Mouse (Mus musculus): Measurements from ENCODE around the gene Kcnj6. TPM values are rescaled to one million over a fixed set of nuclear protein-coding genes. Genes with fewer than 3 reads are reported as not detected.
"Not testable (repeated sequence)": the region's sequence is repeated elsewhere in the genome, so short reads cannot be mapped to it uniquely, and the experiment has no call there.

Gene Kcnj6
- polyA plus RNA-seq, 1 experiment, result not detected

DNA sequence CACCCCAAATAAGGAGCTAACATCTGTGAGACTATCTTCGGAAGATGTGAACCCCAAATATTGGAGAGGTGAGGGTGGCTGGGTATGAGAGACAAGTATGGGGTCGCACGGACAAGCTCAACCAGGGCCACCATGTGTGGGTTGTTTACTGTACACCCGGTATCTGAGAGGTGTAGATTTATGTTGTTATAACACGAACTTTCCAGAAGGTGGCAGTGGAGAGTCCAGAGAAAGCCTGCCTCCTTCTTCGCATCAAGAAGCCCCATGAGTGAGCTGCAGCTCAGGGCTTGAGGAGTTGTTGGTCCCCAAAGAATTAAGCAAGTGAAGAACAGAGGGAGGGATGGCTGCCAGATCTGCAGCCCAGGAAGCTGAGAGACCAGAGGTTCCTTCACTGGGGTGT, 181.1 kb downstream of the Kcnj6 start:
- Histone ChIP-seq H3K4me1 (ENCODE audit: control insufficient read depth, insufficient read depth, insufficient read length) (no peaks in the 10 kb centered on the region), H3K27ac (ENCODE audit: insufficient read depth, low read length) (no peak overlapping the region), H3K4me3 (ENCODE audit: extremely low read depth, insufficient read depth, insufficient read length) (no peak overlapping the region), H3K27me3 (ENCODE audit: control insufficient read depth, insufficient read depth, low read length) (no peaks in the 10 kb centered on the region), H3K36me3 (ENCODE audit: control insufficient read depth, insufficient read depth, low read length) (no peaks in the 10 kb centered on the region)
- 28% methylated on average over 6 of the region's 6 CpGs for WGBS
- TF ChIP-seq CTCF (IDR thresholded peaks at IDR 0.05; ENCODE audit: extremely low read depth, insufficient read depth, insufficient read length, insufficient replicate concordance), result no peak
- TF ChIP-seq POLR2A (IDR thresholded peaks at IDR 0.05; ENCODE audit: low read depth, low read length), result no peak
- DNase-seq (ENCODE audit: low read depth in 1 of 2, low spot score in 2 of 2), result peak in 1 of 2 experiments; percentile 3

DNA sequence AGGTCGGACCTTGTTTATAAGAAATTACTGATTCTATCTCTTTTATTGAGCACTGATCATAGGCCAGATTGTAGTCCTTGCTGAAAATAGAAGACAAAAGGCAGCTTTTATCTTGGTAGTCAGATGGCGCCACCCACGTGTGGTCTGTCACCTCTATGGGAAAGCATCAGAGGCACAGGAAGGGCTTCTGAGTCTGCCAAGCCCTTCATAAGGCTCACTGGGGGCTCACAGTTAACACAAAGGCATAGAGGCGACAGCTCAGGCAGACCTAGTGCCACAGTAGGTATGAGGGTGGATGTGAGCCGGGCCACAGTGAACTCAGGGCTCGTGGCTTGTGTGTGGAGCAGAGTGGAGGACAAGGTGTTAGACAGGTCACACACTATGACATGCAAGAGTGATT, 181.6 kb downstream of the Kcnj6 start:
- 75% methylated on average over 6 of the region's 6 CpGs for WGBS
- no peak for TF ChIP-seq CTCF (IDR thresholded peaks at IDR 0.05; ENCODE audit: extremely low read depth, insufficient read depth, insufficient read length, insufficient replicate concordance)
- TF ChIP-seq POLR2A (IDR thresholded peaks at IDR 0.05; ENCODE audit: low read depth, low read length), result no peak
- H3K4me1 ChIP-seq (ENCODE audit: control insufficient read depth, insufficient read depth, insufficient read length), result no peaks in the 10 kb centered on the region
- no peaks in the 10 kb centered on the region for H3K27me3 ChIP-seq (ENCODE audit: control insufficient read depth, insufficient read depth, low read length)
- no peak overlapping the region for H3K4me3 ChIP-seq (ENCODE audit: extremely low read depth, insufficient read depth, insufficient read length)
- no peak for DNase-seq (ENCODE audit: low read depth in 1 of 2, low spot score in 2 of 2)
- H3K27ac ChIP-seq (ENCODE audit: insufficient read depth, low read length), result no peak overlapping the region
- H3K36me3 ChIP-seq (ENCODE audit: control insufficient read depth, insufficient read depth, low read length), result no peaks in the 10 kb centered on the region

GRCm38 (mm10) chr16:94809286-94809685, 188.2 kb downstream of the Kcnj6 start:
- WGBS, result 0% methylated on average over 1 of the region's 1 CpGs
- not testable (repeated sequence) for H3K4me1 ChIP-seq (ENCODE audit: control insufficient read depth, insufficient read depth, insufficient read length); H3K4me3 ChIP-seq (ENCODE audit: extremely low read depth, insufficient read depth, insufficient read length); DNase-seq (ENCODE audit: low read depth in 1 of 2, low spot score in 2 of 2); H3K36me3 ChIP-seq (ENCODE audit: control insufficient read depth, insufficient read depth, low read length); H3K27ac ChIP-seq (ENCODE audit: insufficient read depth, low read length); H3K27me3 ChIP-seq (ENCODE audit: control insufficient read depth, insufficient read depth, low read length)

DNA sequence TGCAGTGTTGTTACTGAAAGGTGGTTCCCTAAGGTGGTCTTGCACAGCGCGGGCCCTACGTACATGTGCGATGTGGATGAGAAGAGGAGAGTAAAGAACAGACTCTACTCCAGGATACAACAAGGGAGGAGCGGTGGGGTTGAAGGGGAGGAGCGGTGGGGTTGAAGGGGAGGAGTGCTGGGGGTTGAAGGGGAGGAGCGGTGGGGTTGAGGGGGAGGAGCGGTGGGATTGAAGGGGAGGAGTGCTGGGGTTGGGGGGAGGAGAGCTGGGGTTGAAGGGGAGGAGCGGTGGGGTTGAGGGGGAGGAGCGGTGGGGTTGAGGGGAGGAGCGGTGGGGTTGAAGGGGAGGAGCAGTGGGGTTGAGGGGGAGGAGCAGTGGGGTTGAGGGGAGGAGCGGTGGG, 199.3 kb downstream of the Kcnj6 start:
- Histone ChIP-seq H3K27me3 (ENCODE audit: control insufficient read depth, insufficient read depth, low read length) (no peaks in the 10 kb centered on the region), H3K4me1 (ENCODE audit: control insufficient read depth, insufficient read depth, insufficient read length) (no peaks in the 10 kb centered on the region), H3K36me3 (ENCODE audit: control insufficient read depth, insufficient read depth, low read length) (no peaks in the 10 kb centered on the region), H3K4me3 (ENCODE audit: extremely low read depth, insufficient read depth, insufficient read length) (no peak overlapping the region), H3K27ac (ENCODE audit: insufficient read depth, low read length) (no peak overlapping the region)
- WGBS, result 85% methylated on average over 10 of the region's 12 CpGs
- DNase-seq (ENCODE audit: low read depth in 1 of 2, low spot score in 2 of 2), result no peak
- TF ChIP-seq POLR2A (IDR thresholded peaks at IDR 0.05; ENCODE audit: low read depth, low read length), result no peak
- no peak for TF ChIP-seq CTCF (IDR thresholded peaks at IDR 0.05; ENCODE audit: extremely low read depth, insufficient read depth, insufficient read length, insufficient replicate concordance)

DNA sequence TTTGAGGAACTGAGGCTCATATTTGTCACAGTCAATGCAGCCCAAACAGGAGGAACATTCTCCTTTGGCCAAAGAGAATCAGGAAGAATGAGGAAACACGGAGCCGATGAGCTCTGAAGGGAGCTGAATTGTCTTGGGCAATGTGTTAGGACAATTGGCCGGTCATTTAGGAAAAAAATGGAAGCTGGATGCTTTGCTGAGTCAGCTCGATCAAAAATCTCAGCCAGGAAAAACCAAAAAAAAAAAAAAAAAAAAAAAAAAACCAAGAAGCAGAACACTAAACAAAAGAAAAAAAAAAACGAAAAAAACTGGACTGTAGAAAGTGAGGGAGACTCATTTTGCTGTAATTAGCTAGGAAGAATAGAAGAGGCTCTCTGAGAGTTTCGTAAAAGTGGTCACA, 200.1 kb downstream of the Kcnj6 start:
- Histone ChIP-seq H3K27me3 (ENCODE audit: control insufficient read depth, insufficient read depth, low read length) (no peaks in the 10 kb centered on the region), H3K27ac (ENCODE audit: insufficient read depth, low read length) (no peak overlapping the region), H3K4me3 (ENCODE audit: extremely low read depth, insufficient read depth, insufficient read length) (no peak overlapping the region), H3K4me1 (ENCODE audit: control insufficient read depth, insufficient read depth, insufficient read length) (no peaks in the 10 kb centered on the region), H3K36me3 (ENCODE audit: control insufficient read depth, insufficient read depth, low read length) (no peaks in the 10 kb centered on the region)
- 82% methylated on average over 6 of the region's 6 CpGs for WGBS
- no peak for TF ChIP-seq CTCF (IDR thresholded peaks at IDR 0.05; ENCODE audit: extremely low read depth, insufficient read depth, insufficient read length, insufficient replicate concordance)
- no peak for TF ChIP-seq POLR2A (IDR thresholded peaks at IDR 0.05; ENCODE audit: low read depth, low read length)
- DNase-seq (ENCODE audit: low read depth in 1 of 2, low spot score in 2 of 2), result no peak

DNA sequence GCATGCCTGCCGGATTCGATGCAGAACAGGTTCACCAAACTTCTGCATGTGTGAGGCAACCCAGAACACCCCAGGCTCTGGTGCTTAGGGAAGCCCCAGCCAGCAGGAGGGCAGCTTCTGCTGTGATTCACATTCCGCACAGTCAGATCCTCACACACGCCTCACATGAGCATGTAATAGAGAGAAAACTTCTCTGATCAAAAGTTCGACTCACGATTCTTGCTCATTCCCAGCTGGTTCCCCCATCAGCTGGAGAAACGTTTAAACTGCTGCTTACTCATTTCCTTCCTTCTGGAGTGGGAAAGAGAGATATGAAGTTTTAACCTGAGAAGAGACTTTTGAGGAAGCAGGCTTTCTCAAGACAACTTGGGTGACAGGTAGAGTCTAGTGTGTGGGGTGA, 204.5 kb downstream of the Kcnj6 start:
- 19% methylated on average over 7 of the region's 7 CpGs for WGBS
- no peak overlapping the region for H3K4me3 ChIP-seq (ENCODE audit: extremely low read depth, insufficient read depth, insufficient read length)
- no peak for DNase-seq (ENCODE audit: low read depth in 1 of 2, low spot score in 2 of 2)
- no peak for TF ChIP-seq POLR2A (IDR thresholded peaks at IDR 0.05; ENCODE audit: low read depth, low read length)
- no peak for TF ChIP-seq CTCF (IDR thresholded peaks at IDR 0.05; ENCODE audit: extremely low read depth, insufficient read depth, insufficient read length, insufficient replicate concordance)
- no peak overlapping the region for H3K27ac ChIP-seq (ENCODE audit: insufficient read depth, low read length)
- no peaks in the 10 kb centered on the region for H3K36me3 ChIP-seq (ENCODE audit: control insufficient read depth, insufficient read depth, low read length)
- H3K27me3 ChIP-seq (ENCODE audit: control insufficient read depth, insufficient read depth, low read length), result no peaks in the 10 kb centered on the region
- no peaks in the 10 kb centered on the region for H3K4me1 ChIP-seq (ENCODE audit: control insufficient read depth, insufficient read depth, insufficient read length)

DNA sequence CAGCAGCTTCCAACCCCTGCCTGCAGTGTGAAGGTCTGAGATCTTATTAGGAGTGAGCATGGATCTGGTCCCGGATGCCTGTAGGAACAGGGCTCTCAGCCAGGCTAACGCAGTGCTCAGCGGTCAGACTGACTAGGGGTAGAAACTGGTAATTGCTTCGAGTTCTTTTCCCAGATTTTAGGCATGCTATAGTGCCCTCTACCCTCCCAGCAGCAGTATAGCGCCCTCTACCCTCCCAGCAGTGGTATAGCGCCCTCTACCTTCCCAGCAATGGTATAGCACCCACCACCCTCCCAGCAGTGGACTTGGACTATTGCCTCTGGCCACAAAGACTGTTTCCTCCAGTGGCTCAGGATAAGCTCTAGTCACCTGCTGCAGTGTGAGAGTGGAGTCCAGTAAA, 207.5 kb downstream of the Kcnj6 start:
- Histone ChIP-seq H3K27me3 (ENCODE audit: control insufficient read depth, insufficient read depth, low read length) (no peaks in the 10 kb centered on the region), H3K36me3 (ENCODE audit: control insufficient read depth, insufficient read depth, low read length) (no peaks in the 10 kb centered on the region), H3K27ac (ENCODE audit: insufficient read depth, low read length) (no peak overlapping the region), H3K4me3 (ENCODE audit: extremely low read depth, insufficient read depth, insufficient read length) (no peak overlapping the region), H3K4me1 (ENCODE audit: control insufficient read depth, insufficient read depth, insufficient read length) (no peaks in the 10 kb centered on the region)
- no peak for DNase-seq (ENCODE audit: low read depth in 1 of 2, low spot score in 2 of 2)
- peak; percentile 23; the same call in 1 of the 2 replicates for TF ChIP-seq CTCF (IDR thresholded peaks at IDR 0.05; ENCODE audit: extremely low read depth, insufficient read depth, insufficient read length, insufficient replicate concordance)
- TF ChIP-seq POLR2A (IDR thresholded peaks at IDR 0.05; ENCODE audit: low read depth, low read length), result no peak
- WGBS, result 45% methylated on average over 6 of the region's 6 CpGs

Data from spleen, adult 2 months (tissue).